ENCODE assay signal across 15 mouse cellular contexts in the genomic region with DNA sequence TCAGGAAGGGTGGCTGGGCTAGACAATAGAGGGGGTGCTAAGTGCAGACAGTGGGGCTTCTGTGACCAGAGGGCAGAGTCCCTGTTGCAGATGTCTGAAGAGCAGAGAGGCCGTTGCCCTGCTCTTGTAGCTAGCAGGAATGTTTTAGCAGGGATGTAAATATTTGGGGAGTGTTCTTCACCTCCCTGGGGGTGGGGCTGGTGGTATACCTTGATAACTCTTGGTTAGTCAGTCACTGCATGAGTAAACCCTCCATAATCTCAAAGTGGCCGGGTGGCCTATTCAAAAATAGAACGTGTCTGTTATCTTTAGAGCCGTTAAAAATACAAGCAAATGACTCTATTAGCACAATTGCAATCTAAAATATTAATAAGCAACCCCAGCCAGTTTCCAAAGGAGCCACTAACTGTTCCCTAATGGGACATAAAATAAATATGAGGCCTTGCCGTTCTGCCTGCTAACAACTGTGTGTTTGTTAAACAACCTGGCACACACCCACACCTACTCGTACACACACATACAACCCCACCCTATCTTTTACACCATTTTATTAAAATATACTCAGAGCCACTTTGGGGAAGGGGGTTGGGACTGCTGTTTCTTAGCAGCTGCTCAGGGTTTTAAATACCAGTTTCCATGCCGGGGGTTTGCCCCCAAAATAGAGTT.
"Had no signal": no experiment of that assay in that cellular context is flagged by ENCODE, and none has a peak within 500 bp of the region (broad histone marks: within the 10 kb centered on the region; RNA-seq: fewer than 3 reads in every experiment).

No protein-coding gene starts in this region.

- H3K4me1 ChIP-seq: limb, embryonic 10.5 days; liver, embryonic 15.5 days had no signal

- ATAC-seq: intestine, embryonic 16.5 days had no signal

- H3K4me3 ChIP-seq: kidney, embryonic 15.5 days; left cerebral cortex, adult 2 months; limb, embryonic 10.5 days; liver, embryonic 15.5 days; myocyte; neural tube, embryonic 12.5 days had no signal

- H3K27me3 ChIP-seq: kidney, embryonic 15.5 days; liver, embryonic 15.5 days; neural tube, embryonic 12.5 days had no signal

- H3K9me3 ChIP-seq: kidney, embryonic 15.5 days; limb, embryonic 10.5 days; liver, embryonic 15.5 days; neural tube, embryonic 12.5 days had no signal

- H3K4me2 ChIP-seq: hindbrain, embryonic 14.5 days; kidney, embryonic 15.5 days; liver, embryonic 11.5 days; liver, embryonic 15.5 days; neural tube, embryonic 12.5 days had no signal

- H3K9ac ChIP-seq: hindbrain, embryonic 14.5 days; kidney, embryonic 15.5 days; liver, embryonic 15.5 days; neural tube, embryonic 12.5 days had no signal

- H3K27ac ChIP-seq: hindbrain, embryonic 14.5 days; kidney, embryonic 15.5 days; left cerebral cortex, adult 2 months; limb, embryonic 10.5 days; liver, embryonic 15.5 days; neural tube, embryonic 12.5 days had no signal

- DNase-seq: kidney, adult 2 months; kidney, postnatal 14 days; right cerebral cortex, postnatal 4 days; spleen, adult 18-20 months; thymus, adult 2 months; thymus, postnatal 25 days had no signal

- H3K36me3 ChIP-seq: kidney, embryonic 15.5 days; limb, embryonic 10.5 days; liver, embryonic 15.5 days; neural tube, embryonic 12.5 days had no signal
